Mouse (Mus musculus) frontal cortex, postnatal 25 days (tissue): ENCODE measurements at regions not wholly inside any gene's neighbourhood (a gene's known extent, or its start where the extent isn't known, plus 50 kb on each side); places are given as distances from the start of the nearest gene placed in this dataset.

Experiments
- DNase-seq, 2 experiments: peaks; one replicate each; pipeline ENCODE4 v3.0.0; 2022; ENCODE audit warnings: low spot score in 2 of 2

- no peak for DNase-seq
These were observed 188.7 kb downstream of the Akap7 start for GRCm38 (mm10) chr10:25118674-25119670.

- no peak for DNase-seq
These were observed 187.0 kb upstream of the Arg1 start for GRCm38 (mm10) chr10:25114316-25114715.

- DNase-seq, result no peak
These were observed 185.3 kb upstream of the Arg1 start for GRCm38 (mm10) chr10:25112449-25113171.

- no peak for DNase-seq
These were observed 184.5 kb upstream of the Arg1 start for GRCm38 (mm10) chr10:25111636-25112422.

- DNase-seq, result no peak
These were observed 183.9 kb upstream of the Arg1 start for GRCm38 (mm10) chr10:25111181-25111580.

- DNase-seq, result no peak
These were observed 170.8 kb upstream of the Arg1 start for GRCm38 (mm10) chr10:25098070-25098469.

- DNase-seq, result no peak
These were observed 162.6 kb upstream of the Arg1 start for GRCm38 (mm10) chr10:25089705-25090386.

- DNase-seq, result no peak
These were observed 159.5 kb upstream of the Arg1 start for GRCm38 (mm10) chr10:25086745-25087144.

GRCm38 (mm10) chr10:25082930-25083329 is 155.6 kb upstream of the Arg1 start:
- no peak for DNase-seq

GRCm38 (mm10) chr10:25072617-25073016 is 145.3 kb upstream of the Arg1 start:
- DNase-seq, result no peak

- no peak for DNase-seq
These were observed 141.0 kb upstream of the Arg1 start for GRCm38 (mm10) chr10:25068301-25068700.

GRCm38 (mm10) chr10:25064701-25065362 is 137.5 kb upstream of the Arg1 start:
- no peak for DNase-seq

- no peak for DNase-seq
These were observed 134.2 kb upstream of the Arg1 start for GRCm38 (mm10) chr10:25061402-25062055.

GRCm38 (mm10) chr10:25058694-25059093 is 131.4 kb upstream of the Arg1 start:
- no peak for DNase-seq

GRCm38 (mm10) chr10:25051998-25052397 is 124.7 kb upstream of the Arg1 start:
- DNase-seq, result no peak

- no peak for DNase-seq
These were observed 124.1 kb upstream of the Arg1 start for GRCm38 (mm10) chr10:25051368-25051874.

GRCm38 (mm10) chr10:25041221-25041620 is 113.9 kb upstream of the Arg1 start:
- no peak for DNase-seq

- no peak for DNase-seq
These were observed 112.6 kb upstream of the Arg1 start for GRCm38 (mm10) chr10:25039926-25040325.

GRCm38 (mm10) chr10:25036928-25037327 is 109.6 kb upstream of the Arg1 start:
- no peak for DNase-seq

- no peak for DNase-seq
These were observed 108.1 kb upstream of the Arg1 start for GRCm38 (mm10) chr10:25035363-25035762.
